Mouse (Mus musculus) cerebellum, adult 2 months (tissue): ENCODE data around the gene Cadm4. TPM values are rescaled to one million over a fixed set of nuclear protein-coding genes. Genes with fewer than 3 reads are reported as not detected.

Experiments used
- DNase-seq, 2 experiments: peaks; one replicate each; pipeline ENCODE4 v3.0.0; 2021
- H3K27ac ChIP-seq: fragments of 200-500 bp; 2 replicates; pipeline ENCODE4 v1.5.1; 2012; ENCODE audit warnings: low read length, control low read depth, inconsistent platforms; ENCODE audit not compliant: insufficient read depth
- H3K27me3 ChIP-seq: fragments of 200-500 bp; 2 replicates; pipeline ENCODE4 v1.6.1; 2012; ENCODE audit warnings: inconsistent platforms, mild to moderate bottlenecking, low read length, moderate library complexity; ENCODE audit not compliant: control insufficient read depth, insufficient read depth
- H3K4me1 ChIP-seq: fragments of 200-500 bp; 2 replicates; pipeline ENCODE4 v1.6.1; 2011; ENCODE audit warnings: low read length; ENCODE audit not compliant: control insufficient read depth, insufficient read depth
- H3K4me3 ChIP-seq: fragments of 200-500 bp; replicated peaks from 2 replicates; pipeline ENCODE3; 2011; ENCODE audit warnings: mild to moderate bottlenecking, low read depth, low read length, control low read depth; ENCODE audit not compliant: insufficient read depth
- CTCF ChIP-seq: fragments of 200-500 bp; IDR thresholded peaks from 2 replicates; pipeline ENCODE4 v1.5.1; 2011; ENCODE audit warnings: low read depth, mild to moderate bottlenecking, control low read depth, low read length, moderate library complexity, borderline replicate concordance; ENCODE audit not compliant: insufficient read depth
- POLR2A ChIP-seq: fragments of 200-500 bp; IDR thresholded peaks from 2 replicates; pipeline ENCODE4 v1.6.1; 2011; ENCODE audit warnings: low read length, control low read depth, borderline replicate concordance; ENCODE audit not compliant: insufficient read depth
- WGBS: fragments of 180-500 bp; shearing (Covaris S2); methylation state at CpG from one replicate; pipeline ENCODE4 v1.1.7; 2018; 5-methylcytosine and 5-hydroxymethylcytosine counted together
- polyA plus RNA-seq: library from polyadenylated mRNA; depleted of rRNA; stranded (reverse); fragments of >200 nt; gene quantifications from 2 replicates; pipeline ENCODE4 v1.2.3, GENCODE M21; 2012

The Cadm4 gene
- polyA plus RNA-seq, 1 experiment: 312 TPM

- Histone ChIP-seq H3K27ac (no peak overlapping the region), H3K27me3 (no peaks in the 10 kb centered on the region), H3K4me3 (no peak overlapping the region), H3K4me1 (peaks cover 20% of the 10 kb centered on the region)
- WGBS: 44% methylated on average over 5 of the region's 5 CpGs
- no peak for DNase-seq
- no peak for TF ChIP-seq CTCF
- no peak for TF ChIP-seq POLR2A
Measured at GRCm38 (mm10) chr7:24522805-24523204, 41.0 kb downstream of the Cadm4 start.

- no peak for TF ChIP-seq CTCF
- TF ChIP-seq POLR2A: no peak
- Histone ChIP-seq H3K4me3 (no peak overlapping the region), H3K4me1 (peaks cover 20% of the 10 kb centered on the region), H3K27ac (no peak overlapping the region), H3K27me3 (no peaks in the 10 kb centered on the region)
- 63% methylated on average over 6 of the region's 6 CpGs for WGBS
- no peak for DNase-seq
Measured at GRCm38 (mm10) chr7:24523723-24524122, 41.9 kb downstream of the Cadm4 start.

GRCm38 (mm10) chr7:24524978-24525377, 43.2 kb downstream of the Cadm4 start:
- no peak for TF ChIP-seq CTCF
- TF ChIP-seq POLR2A: no peak
- WGBS: 81% methylated on average over 6 of the region's 6 CpGs
- Histone ChIP-seq H3K27me3 (no peaks in the 10 kb centered on the region), H3K4me3 (no peak overlapping the region), H3K27ac (no peak overlapping the region), H3K4me1 (peaks cover 20% of the 10 kb centered on the region)
- DNase-seq: no peak

- Histone ChIP-seq H3K27me3 (no peaks in the 10 kb centered on the region), H3K4me1 (peaks cover 20% of the 10 kb centered on the region), H3K4me3 (no peak overlapping the region), H3K27ac (peak overlapping the region; percentile 53)
- TF ChIP-seq CTCF (no peak), POLR2A (no peak)
- peak; percentile 82 to 84 for DNase-seq
- WGBS: 14% methylated on average over 12 of the region's 12 CpGs
Measured at GRCm38 (mm10) chr7:24525686-24526420, 44.0 kb downstream of the Cadm4 start.

GRCm38 (mm10) chr7:24528861-24529260, 47.0 kb downstream of the Cadm4 start:
- no peak overlapping the region for H3K4me3 ChIP-seq
- no peak overlapping the region for H3K27ac ChIP-seq
- TF ChIP-seq CTCF (no peak), POLR2A (no peak)
- H3K4me1 ChIP-seq: peaks cover 26% of the 10 kb centered on the region
- 92% methylated on average over 11 of the region's 11 CpGs for WGBS
- no peaks in the 10 kb centered on the region for H3K27me3 ChIP-seq
- DNase-seq: no peak

- no peak for DNase-seq
- 49% methylated on average over 11 of the region's 11 CpGs for WGBS
- Histone ChIP-seq H3K27ac (peak overlapping the region; percentile 81), H3K4me1 (peaks cover 26% of the 10 kb centered on the region), H3K27me3 (no peaks in the 10 kb centered on the region), H3K4me3 (peak overlapping the region; percentile 71)
- TF ChIP-seq POLR2A (no peak), CTCF (no peak)
Measured at GRCm38 (mm10) chr7:24529580-24529979, 47.8 kb downstream of the Cadm4 start.

- under 1% methylated on average over 44 of the region's 44 CpGs for WGBS
- peak within 1 kb of the TSS; percentile 71 for H3K4me3 ChIP-seq
- H3K27me3 ChIP-seq: no peaks in the 10 kb centered on the region
- H3K27ac ChIP-seq: peak within 1 kb of the TSS; percentile 81
- peak; percentile 99 for DNase-seq
- peaks cover 23% of the 10 kb centered on the region for H3K4me1 ChIP-seq
- TF ChIP-seq CTCF: no peak
- TF ChIP-seq POLR2A: peak; percentile 76; the same call in 1 of the 2 replicates
Measured at GRCm38 (mm10) chr7:24530062-24530931, 48.5 kb downstream of the Cadm4 start, which contains the start of gene Irgq. Irgq (plus strand) TSS chr7:24530689.

- under 1% methylated on average over 43 of the region's 43 CpGs for WGBS
- peaks cover 14% of the 10 kb centered on the region for H3K4me1 ChIP-seq
- peak overlapping the region; percentile 79 for H3K27ac ChIP-seq
- H3K27me3 ChIP-seq: no peaks in the 10 kb centered on the region
- no peak for TF ChIP-seq POLR2A
- peak; percentile 73 for TF ChIP-seq CTCF
- peak; percentile 84 to 86 for DNase-seq
- H3K4me3 ChIP-seq: peak overlapping the region; percentile 71
Measured at GRCm38 (mm10) chr7:24531211-24531971, 49.6 kb downstream of the Cadm4 start.
